Comparison of ENCODE assay signal across 18 mouse cellular contexts in genomic region chr7:92100847-92101246, GRCm38 (mm10).
DNase-seq lines count a peak whose midpoint lies in the region; ATAC-seq lines count a peak whose summit lies in the region.
"Had no signal": no experiment of that assay in that cellular context is flagged by ENCODE, and none has a peak within 500 bp of the region (broad histone marks: within the 10 kb centered on the region; RNA-seq: fewer than 3 reads in every experiment).

No protein-coding gene starts in this region.

- 79% methylated on average over 2 of the region's 2 CpGs for WGBS in forebrain, embryonic 14.5 days
- WGBS in forebrain, embryonic 12.5 days: 81% methylated on average over 2 of the region's 2 CpGs
- WGBS in midbrain, embryonic 11.5 days: 91% methylated on average over 2 of the region's 2 CpGs
- WGBS in midbrain, embryonic 10.5 days: 97% methylated on average over 2 of the region's 2 CpGs
- 78% methylated on average over 2 of the region's 2 CpGs for WGBS in midbrain, embryonic 13.5 days

- DNase-seq in forebrain, embryonic 14.5 days (ENCODE audit: low spot score): peak; percentile 57
- DNase-seq in midbrain, embryonic 11.5 days (ENCODE audit: low spot score, missing footprints): peak; percentile 57
- DNase-seq in midbrain, embryonic 10.5 days (ENCODE audit: low spot score): no peak
- DNase-seq in right cerebral cortex, postnatal 36 days (ENCODE audit: low spot score in 2 of 2): no peak
- DNase-seq in Muller cell, postnatal 12 days (ENCODE audit: inconsistent ontology term): no peak
- no peak for DNase-seq in urinary bladder, adult 2 months (ENCODE audit: low spot score)
- DNase-seq: adrenal gland, postnatal 36 days; cerebellum, adult 18-20 months; cerebellum, postnatal 14 days; gastrocnemius, adult 2 months; kidney, adult 2 months; kidney, postnatal 10 days; layer of hippocampus, postnatal 36 days; lung, postnatal 4 days; thymus, adult 2 months; thymus, postnatal 4 days had no signal

- no peaks in the 10 kb centered on the region for H3K27me3 ChIP-seq in forebrain, embryonic 14.5 days (replicated peaks; ENCODE audit: control insufficient read depth, insufficient read depth, low read length)
- H3K27me3 ChIP-seq in forebrain, embryonic 12.5 days: no peaks in the 10 kb centered on the region
- no peaks in the 10 kb centered on the region for H3K27me3 ChIP-seq in midbrain, embryonic 11.5 days (ENCODE audit: control insufficient read depth, insufficient read depth, low read length)
- H3K27me3 ChIP-seq in midbrain, embryonic 10.5 days (ENCODE audit: low read depth, poor library complexity, severe bottlenecking): no peaks in the 10 kb centered on the region
- no peaks in the 10 kb centered on the region; the same call in 1 of the 2 replicates for H3K27me3 ChIP-seq in midbrain, embryonic 13.5 days

- H3K4me3 ChIP-seq in forebrain, embryonic 14.5 days (ENCODE audit: low read depth, low read length): no peak overlapping the region
- no peak overlapping the region for H3K4me3 ChIP-seq in forebrain, embryonic 12.5 days (replicated peaks)
- no peak overlapping the region for H3K4me3 ChIP-seq in midbrain, embryonic 11.5 days (ENCODE audit: low read depth, low read length)
- no peak overlapping the region for H3K4me3 ChIP-seq in midbrain, embryonic 10.5 days
- no peak overlapping the region for H3K4me3 ChIP-seq in midbrain, embryonic 13.5 days (replicated peaks)
- H3K4me3 ChIP-seq: gastrocnemius, adult 2 months had no signal

- no peak overlapping the region for H3K9ac ChIP-seq in forebrain, embryonic 14.5 days (ENCODE audit: low read length)
- no peak overlapping the region for H3K9ac ChIP-seq in forebrain, embryonic 12.5 days
- no peak overlapping the region for H3K9ac ChIP-seq in midbrain, embryonic 11.5 days (ENCODE audit: low read length)
- H3K9ac ChIP-seq in midbrain, embryonic 13.5 days (replicated peaks): no peak overlapping the region

- H3K4me2 ChIP-seq in forebrain, embryonic 14.5 days (ENCODE audit: low read length): no peak overlapping the region
- no peak overlapping the region for H3K4me2 ChIP-seq in forebrain, embryonic 12.5 days
- H3K4me2 ChIP-seq in midbrain, embryonic 11.5 days: no peak overlapping the region
- no peak overlapping the region for H3K4me2 ChIP-seq in midbrain, embryonic 13.5 days (replicated peaks)

- ATAC-seq in forebrain, embryonic 14.5 days: no peak
- ATAC-seq in forebrain, embryonic 12.5 days (ENCODE audit: low FRiP score): no peak
- ATAC-seq in midbrain, embryonic 11.5 days (ENCODE audit: low FRiP score): no peak
- ATAC-seq in midbrain, embryonic 13.5 days: 0 out of 2 replicates have a peak, but pooled peaks have one; percentile 12

- H3K9me3 ChIP-seq in forebrain, embryonic 14.5 days (replicated peaks; ENCODE audit: control insufficient read depth, low read length): no peaks in the 10 kb centered on the region
- no peaks in the 10 kb centered on the region for H3K9me3 ChIP-seq in forebrain, embryonic 12.5 days
- H3K9me3 ChIP-seq in midbrain, embryonic 11.5 days (ENCODE audit: control insufficient read depth, low read length): no peaks in the 10 kb centered on the region
- no peaks in the 10 kb centered on the region for H3K9me3 ChIP-seq in midbrain, embryonic 10.5 days (replicated peaks)
- no peaks in the 10 kb centered on the region for H3K9me3 ChIP-seq in midbrain, embryonic 13.5 days

- peak overlapping the region; percentile 14; the same call in 1 of the 2 replicates for H3K27ac ChIP-seq in forebrain, embryonic 14.5 days (ENCODE audit: low read depth, low read length)
- H3K27ac ChIP-seq in forebrain, embryonic 12.5 days: no peak overlapping the region
- no peak overlapping the region for H3K27ac ChIP-seq in midbrain, embryonic 11.5 days (ENCODE audit: low read depth, low read length)
- H3K27ac ChIP-seq in midbrain, embryonic 10.5 days (replicated peaks): no peak overlapping the region
- H3K27ac ChIP-seq in midbrain, embryonic 13.5 days: no peak overlapping the region
- H3K27ac ChIP-seq: gastrocnemius, adult 2 months had no signal

- no peaks in the 10 kb centered on the region for H3K4me1 ChIP-seq in forebrain, embryonic 14.5 days (ENCODE audit: control insufficient read depth, insufficient read depth, low read length)
- H3K4me1 ChIP-seq in forebrain, embryonic 12.5 days: no peaks in the 10 kb centered on the region
- H3K4me1 ChIP-seq in midbrain, embryonic 11.5 days (ENCODE audit: control insufficient read depth, insufficient read depth, low read length): no peaks in the 10 kb centered on the region
- H3K4me1 ChIP-seq in midbrain, embryonic 10.5 days: no peaks in the 10 kb centered on the region
- H3K4me1 ChIP-seq in midbrain, embryonic 13.5 days (replicated peaks): no peaks in the 10 kb centered on the region

- no peaks in the 10 kb centered on the region for H3K36me3 ChIP-seq in forebrain, embryonic 14.5 days (ENCODE audit: control insufficient read depth, insufficient read depth, low read length)
- no peaks in the 10 kb centered on the region for H3K36me3 ChIP-seq in forebrain, embryonic 12.5 days (replicated peaks)
- H3K36me3 ChIP-seq in midbrain, embryonic 11.5 days (ENCODE audit: control insufficient read depth, insufficient read depth, low read length): no peaks in the 10 kb centered on the region
- no peaks in the 10 kb centered on the region for H3K36me3 ChIP-seq in midbrain, embryonic 10.5 days
- H3K36me3 ChIP-seq in midbrain, embryonic 13.5 days: no peaks in the 10 kb centered on the region

Comparison
In these comparisons a context has a peak if more than half of its experiments do, and no peak if none do; other contexts are left out.
1. DNase-seq: peak in forebrain, embryonic 14.5 days (single experiment) and midbrain, embryonic 11.5 days (single experiment); none in midbrain, embryonic 10.5 days (single experiment), right cerebral cortex, postnatal 36 days (0 of 2), Muller cell, postnatal 12 days (single experiment) and urinary bladder, adult 2 months (single experiment).